Mouse (Mus musculus) spleen, adult 2 months (tissue): Measurements from ENCODE around the gene Trim12c.

Experiments
- CTCF ChIP-seq: fragments of 200-500 bp; IDR thresholded peaks from 2 replicates; pipeline ENCODE4 v1.5.1; 2011; ENCODE audit warnings: mild to moderate bottlenecking, inconsistent platforms; ENCODE audit not compliant: insufficient read depth, insufficient read length, insufficient replicate concordance; ENCODE audit errors: extremely low read depth
- POLR2A ChIP-seq: fragments of 200-500 bp; IDR thresholded peaks from 2 replicates; pipeline ENCODE4 v1.6.1; 2011; ENCODE audit warnings: low read depth, low read length, inconsistent platforms

DNA sequence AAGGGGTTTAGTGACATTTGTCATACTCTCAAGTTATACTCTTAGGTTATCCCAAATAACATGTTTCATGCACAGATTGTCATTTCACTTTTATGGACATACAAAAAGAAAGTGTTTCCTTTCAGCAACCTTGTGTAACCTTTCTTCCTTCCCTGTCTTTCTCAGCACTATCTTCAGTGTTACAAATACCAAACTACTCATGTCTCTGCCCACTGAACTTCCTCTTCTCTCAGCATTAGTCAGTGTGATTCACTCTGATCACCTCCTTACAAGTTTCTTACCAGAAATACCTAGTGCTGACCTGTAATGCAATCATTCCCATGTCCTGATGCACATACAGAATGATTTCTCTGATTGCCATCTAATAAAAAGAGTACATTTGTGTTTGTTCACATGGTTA is 13.2 kb upstream of the Trim12c start:
- no peak for TF ChIP-seq CTCF
- TF ChIP-seq POLR2A, result no peak
